7 mouse cellular contexts compared by ENCODE assay signal in the genomic region with DNA sequence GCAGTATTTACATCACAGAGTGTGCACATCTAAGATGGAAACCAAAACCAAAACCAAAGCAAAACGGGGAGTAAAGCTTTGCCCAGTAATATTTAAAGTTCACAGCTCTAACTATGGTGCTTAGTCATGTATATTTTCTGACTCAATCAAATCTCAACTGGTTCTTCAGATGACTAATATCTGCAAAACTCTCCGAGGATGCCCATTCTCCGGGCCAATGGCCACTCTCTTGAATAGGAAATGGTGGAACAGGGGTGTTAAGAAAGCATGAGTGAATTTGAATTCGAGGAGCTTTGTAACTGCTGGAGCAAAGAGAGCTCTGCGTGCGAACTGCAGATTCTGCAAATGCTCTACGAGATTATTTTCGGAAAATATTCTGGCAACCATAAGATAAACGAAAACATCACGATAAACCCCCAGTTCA. TPM values are rescaled to one million over a fixed set of nuclear protein-coding genes. Genes with fewer than 3 reads are reported as not detected.
A peak's percentile ranks its signal among the peaks of the same experiment; 100 is the strongest.
DNase-seq lines count a peak whose midpoint lies in the region; ATAC-seq lines count a peak whose summit lies in the region.

No protein-coding gene starts in this region.

- H3K4me1 ChIP-seq in intestine, embryonic 15.5 days (replicated peaks), result no peaks in the 10 kb centered on the region
- H3K4me1 ChIP-seq in midbrain, embryonic 10.5 days, result peaks cover 13% of the 10 kb centered on the region

- ATAC-seq in activated CD4-positive, CD25-positive, alpha-beta regulatory T cell, adult 4 months, result peak; percentile 87
- peak; percentile 37 for ATAC-seq in erythroblast, adult 5-6 weeks (replicated peaks; ENCODE audit: low FRiP score, poor library complexity, severe bottlenecking)
- peak; percentile 64 for ATAC-seq in intestine, embryonic 15.5 days

- peak overlapping the region; percentile 67 for H3K4me3 ChIP-seq in intestine, embryonic 15.5 days (replicated peaks)
- H3K4me3 ChIP-seq in midbrain, embryonic 10.5 days, result peak overlapping the region; percentile 77

- no peaks in the 10 kb centered on the region for H3K36me3 ChIP-seq in intestine, embryonic 15.5 days
- H3K36me3 ChIP-seq in midbrain, embryonic 10.5 days, result peaks cover 39% of the 10 kb centered on the region

- H3K27me3 ChIP-seq in intestine, embryonic 15.5 days (replicated peaks), result no peaks in the 10 kb centered on the region
- no peaks in the 10 kb centered on the region for H3K27me3 ChIP-seq in midbrain, embryonic 10.5 days (ENCODE audit: low read depth, poor library complexity, severe bottlenecking)

- DNase-seq in spleen, adult 12 weeks (ENCODE audit: low spot score), result peak; percentile 11
- DNase-seq in spleen, postnatal 14 days (ENCODE audit: low spot score in 2 of 2), result no peak
- no peak for DNase-seq in midbrain, embryonic 10.5 days (ENCODE audit: low spot score)
- no peak for DNase-seq in cerebellum, adult 9-11 months

- WGBS in intestine, embryonic 15.5 days, result 1% methylated on average over 10 of the region's 10 CpGs
- 5% methylated on average over 10 of the region's 10 CpGs for WGBS in midbrain, embryonic 10.5 days

- H3K9me3 ChIP-seq in intestine, embryonic 15.5 days, result no peaks in the 10 kb centered on the region
- H3K9me3 ChIP-seq in midbrain, embryonic 10.5 days (replicated peaks), result no peaks in the 10 kb centered on the region; the same call in 1 of the 2 replicates

- H3K27ac ChIP-seq in intestine, embryonic 15.5 days, result peak overlapping the region; percentile 89
- peak overlapping the region; percentile 90 for H3K27ac ChIP-seq in midbrain, embryonic 10.5 days (replicated peaks)

- peak overlapping the region; percentile 62 for H3K9ac ChIP-seq in intestine, embryonic 15.5 days

- H3K4me2 ChIP-seq in intestine, embryonic 15.5 days (replicated peaks), result peak overlapping the region; percentile 51

RNA-seq across cellular contexts. Expression of gene Zfp945, which starts 0.5 kb away (rescaled TPM):
- polyA plus RNA-seq in activated CD4-positive, CD25-positive, alpha-beta regulatory T cell, adult 4 months (2017; shearing (Covaris generic)), result 10 to 100 TPM; 16.2 to 21.3 TPM
- 2.1 and 6.5 TPM in 2 replicates for total RNA-seq in erythroblast, adult 5-6 weeks (2015; ENCODE audit: low replicate concordance)
- total RNA-seq in erythroblast, adult 5-6 weeks (2017; ENCODE audit: low replicate concordance), result 5.4 and 6.2 TPM in 2 replicates
- 14.0 and 15.0 TPM in 2 replicates for polyA plus RNA-seq in intestine, embryonic 15.5 days (2015; fragmentation: Nextera tagmentation; extraction: Ambion mirVana)
- polyA plus RNA-seq in midbrain, embryonic 10.5 days (2016; fragmentation: Nextera tagmentation; extraction: Ambion mirVana), result 17.1 and 20.7 TPM in 2 replicates

Comparison
In these comparisons a context has a peak if more than half of its experiments do, and no peak if none do; other contexts are left out.
1. ATAC-seq: peak in every context shown above with its lines; median percentile 87 in activated CD4-positive, CD25-positive, alpha-beta regulatory T cell, adult 4 months; 64 in intestine, embryonic 15.5 days; 37 in erythroblast, adult 5-6 weeks.